Mouse (Mus musculus): ENCODE results near the gene Zfp771. TPM values are rescaled to one million over a fixed set of nuclear protein-coding genes. Genes with fewer than 3 reads are reported as not detected.
A peak's percentile ranks its signal among the peaks of the same experiment; 100 is the strongest.
"Not testable (repeated sequence)": the region's sequence is repeated elsewhere in the genome, so short reads cannot be mapped to it uniquely, and the experiment has no call there.

The Zfp771 gene
- polyA plus RNA-seq, 1 experiment = 85.4 TPM

DNA sequence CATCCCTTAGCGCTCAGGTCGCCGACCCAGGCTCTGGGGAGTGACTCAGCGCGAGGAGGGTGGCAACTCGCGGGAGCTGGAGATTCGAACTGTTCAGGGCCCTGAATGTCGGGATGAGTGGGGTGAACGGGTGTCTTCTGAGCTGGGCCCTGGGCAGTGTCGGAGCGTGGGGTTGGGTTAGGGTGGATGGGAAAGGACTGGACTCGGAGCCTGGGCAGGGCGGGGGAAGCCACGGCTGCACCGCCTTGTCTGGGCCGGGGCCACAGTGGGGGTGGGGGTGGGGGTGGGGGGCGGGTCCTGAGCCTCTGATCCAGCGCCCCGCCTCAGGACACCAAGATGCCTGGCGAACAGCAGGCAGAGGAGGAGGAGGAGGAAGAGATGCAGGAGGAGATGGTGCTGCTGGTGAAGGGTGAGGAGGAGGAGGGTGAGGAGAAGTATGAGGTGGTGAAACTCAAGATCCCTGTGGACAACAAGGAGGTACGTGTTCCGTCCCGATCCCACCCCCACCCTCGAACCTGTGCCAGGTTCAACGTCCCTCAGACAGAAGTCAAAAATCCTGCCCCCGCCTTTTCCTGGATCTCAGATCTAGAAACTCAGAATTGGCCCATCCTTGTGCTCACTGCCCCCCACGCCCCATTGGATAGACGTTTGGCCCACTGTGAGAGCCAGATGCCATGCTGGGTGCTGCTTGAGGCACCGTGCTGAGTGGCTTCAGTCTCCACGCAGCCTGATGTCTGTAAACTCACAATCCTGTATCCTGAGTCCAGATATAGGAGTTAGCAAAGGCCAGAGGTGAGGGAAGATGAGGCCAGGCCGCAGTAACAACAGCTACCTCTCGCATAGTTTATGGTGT is 810 bp downstream of the Zfp771 start:
- H3K27me3 ChIP-seq (replicated peaks) = no peaks in the 10 kb centered on the region
- TF ChIP-seq FLI1 (IDR thresholded peaks at IDR 0.05; ENCODE audit: low read length) (no peak), GATA1 (IDR thresholded peaks at IDR 0.05; ENCODE audit: borderline replicate concordance, low read length) (no peak)
- peak overlapping the region; percentile 96 for H3K4me3 ChIP-seq (replicated peaks)
- H3K4me1 ChIP-seq = peaks cover 55% of the 10 kb centered on the region
- peaks cover 45% of the 10 kb centered on the region for H3K36me3 ChIP-seq (replicated peaks; ENCODE audit: low read length)
- peaks cover 5% of the 10 kb centered on the region; the same call in 1 of the 2 replicates for H3K9me3 ChIP-seq

DNA sequence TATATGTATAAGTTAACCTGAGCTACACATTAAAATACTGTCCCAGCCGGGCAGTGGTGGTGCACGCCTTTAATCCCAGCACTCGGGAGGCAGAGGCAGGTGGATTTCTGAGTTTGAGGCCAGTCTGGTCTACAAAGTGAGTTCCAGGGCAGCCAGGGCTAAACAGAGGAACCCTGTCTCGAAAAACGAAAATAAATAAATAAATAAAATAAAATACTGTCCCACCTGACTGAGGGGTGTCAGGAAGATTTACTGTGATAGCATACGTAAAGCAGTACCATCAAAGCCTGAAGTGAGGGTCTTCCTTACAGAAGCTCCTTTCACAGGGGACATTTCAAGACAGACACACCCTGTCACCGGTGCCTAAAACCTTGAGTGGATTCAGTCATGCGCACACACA is 6.4 kb downstream of the Zfp771 start:
- H3K27me3 ChIP-seq (replicated peaks); H3K9me3 ChIP-seq; H3K4me3 ChIP-seq (replicated peaks): not testable (repeated sequence)
- H3K4me1 ChIP-seq = peaks cover 89% of the 10 kb centered on the region
- H3K36me3 ChIP-seq (replicated peaks; ENCODE audit: low read length) = peaks cover 53% of the 10 kb centered on the region

DNA sequence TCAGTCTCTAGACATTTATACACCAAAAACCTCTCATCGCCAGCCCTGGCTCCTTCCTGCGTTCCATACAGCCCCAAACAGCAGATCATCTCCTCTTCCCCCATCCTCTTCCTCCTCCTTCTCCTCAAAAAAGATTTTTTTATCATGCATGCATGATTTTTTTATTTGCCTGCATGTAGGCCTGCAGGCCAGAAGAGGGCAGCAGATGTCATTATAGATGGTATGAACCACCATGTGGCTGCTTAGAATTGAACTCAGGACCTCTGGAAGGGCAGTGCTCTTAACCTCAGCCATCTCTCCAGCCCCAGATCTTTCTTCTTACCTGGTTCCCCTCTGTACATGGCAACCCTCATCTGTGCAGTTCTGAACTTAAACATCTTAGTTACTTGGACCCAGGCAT is 8.3 kb downstream of the Zfp771 start:
- Histone ChIP-seq H3K9me3 (no peaks in the 10 kb centered on the region), H3K4me3 (replicated peaks) (no peak overlapping the region), H3K27me3 (replicated peaks) (no peaks in the 10 kb centered on the region), H3K4me1 (peaks cover 89% of the 10 kb centered on the region), H3K36me3 (replicated peaks; ENCODE audit: low read length) (peaks cover 49% of the 10 kb centered on the region)
- TF ChIP-seq GATA1 (IDR thresholded peaks at IDR 0.05; ENCODE audit: borderline replicate concordance, low read length) = no peak

DNA sequence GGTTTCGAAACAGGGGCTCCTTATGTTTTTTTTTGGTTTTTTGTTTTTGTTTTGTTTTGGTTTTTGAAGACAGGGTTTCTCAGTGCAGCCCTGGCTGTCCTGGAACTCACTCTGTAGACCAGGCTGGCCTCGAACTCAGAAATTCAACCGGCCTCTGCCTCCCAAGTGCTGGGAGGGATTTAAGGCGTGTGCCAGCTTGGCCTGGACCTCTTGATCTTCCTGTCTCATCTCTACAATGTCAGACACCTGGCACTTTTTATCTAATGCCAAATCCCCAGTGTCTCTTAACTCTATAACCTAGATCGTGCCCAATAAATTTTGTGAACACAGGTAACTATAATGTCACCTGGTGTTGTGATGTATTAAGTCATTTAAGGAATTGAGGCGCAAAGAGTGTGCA is 9.3 kb downstream of the Zfp771 start:
- peaks cover 40% of the 10 kb centered on the region for H3K36me3 ChIP-seq (replicated peaks; ENCODE audit: low read length)
- peak overlapping the region; percentile 96 for H3K4me3 ChIP-seq (replicated peaks)
- H3K9me3 ChIP-seq = no peaks in the 10 kb centered on the region
- H3K27me3 ChIP-seq (replicated peaks) = no peaks in the 10 kb centered on the region
- TF ChIP-seq GATA1 (IDR thresholded peaks at IDR 0.05; ENCODE audit: borderline replicate concordance, low read length) (no peak), FLI1 (IDR thresholded peaks at IDR 0.05; ENCODE audit: low read length) (no peak)
- H3K4me1 ChIP-seq = peaks cover 92% of the 10 kb centered on the region

DNA sequence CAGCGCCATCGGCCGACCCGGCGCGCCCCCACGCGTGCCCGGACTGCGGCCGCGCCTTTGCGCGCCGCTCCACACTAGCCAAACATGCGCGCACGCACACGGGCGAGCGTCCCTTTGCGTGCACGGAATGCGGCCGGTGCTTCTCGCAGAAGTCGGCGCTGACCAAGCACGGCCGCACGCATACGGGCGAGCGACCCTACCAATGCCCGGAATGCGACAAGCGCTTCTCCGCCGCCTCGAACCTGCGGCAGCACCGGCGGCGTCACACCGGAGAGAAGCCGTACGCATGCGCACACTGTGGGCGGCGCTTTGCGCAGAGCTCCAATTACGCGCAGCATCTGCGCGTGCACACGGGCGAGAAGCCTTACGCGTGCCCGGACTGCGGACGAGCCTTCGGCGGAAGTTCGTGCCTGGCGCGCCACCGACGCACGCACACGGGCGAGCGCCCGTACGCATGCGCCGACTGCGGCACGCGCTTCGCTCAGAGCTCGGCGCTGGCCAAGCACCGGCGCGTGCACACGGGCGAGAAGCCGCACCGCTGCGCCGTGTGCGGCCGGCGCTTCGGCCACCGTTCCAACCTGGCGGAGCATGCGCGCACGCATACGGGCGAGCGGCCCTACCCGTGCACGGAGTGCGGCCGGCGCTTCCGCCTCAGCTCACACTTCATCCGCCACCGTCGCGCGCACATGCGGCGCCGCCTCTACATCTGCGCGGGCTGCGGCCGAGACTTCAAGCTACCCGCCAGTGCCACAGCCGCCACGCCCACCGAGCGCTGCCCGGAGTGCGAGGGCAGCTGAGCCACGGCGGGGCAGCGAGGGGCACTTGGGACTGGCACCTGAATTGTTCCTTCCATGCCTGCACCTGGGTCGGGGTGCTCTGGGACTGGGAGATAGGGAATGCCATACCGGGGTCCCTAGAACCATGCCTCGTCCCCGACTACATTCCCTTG is 10.0 kb downstream of the Zfp771 start:
- Histone ChIP-seq H3K27me3 (replicated peaks) (no peaks in the 10 kb centered on the region), H3K4me3 (replicated peaks) (peak overlapping the region; percentile 96), H3K4me1 (peaks cover 97% of the 10 kb centered on the region), H3K9me3 (no peaks in the 10 kb centered on the region), H3K36me3 (replicated peaks; ENCODE audit: low read length) (peaks cover 39% of the 10 kb centered on the region)
- TF ChIP-seq FLI1 (IDR thresholded peaks at IDR 0.05; ENCODE audit: low read length) (no peak), GATA1 (IDR thresholded peaks at IDR 0.05; ENCODE audit: borderline replicate concordance, low read length) (no peak)

DNA sequence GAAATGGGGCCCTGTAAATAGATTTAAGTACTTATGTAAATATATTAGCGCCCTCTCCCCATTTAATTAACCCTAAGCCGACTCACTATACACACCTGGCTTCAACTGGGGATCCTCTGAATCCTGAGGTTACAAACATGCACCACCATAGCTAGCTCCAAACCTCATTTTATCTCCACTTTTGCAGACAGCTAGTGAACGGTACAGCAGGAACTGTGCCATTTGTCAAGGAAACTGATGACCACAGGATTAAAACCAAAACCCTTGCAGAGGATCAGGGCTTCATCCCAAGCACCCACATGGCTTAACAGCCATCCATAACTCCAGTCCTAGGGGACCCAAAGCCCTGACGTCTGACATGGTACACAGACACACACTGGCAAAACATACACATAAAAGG is 10.9 kb downstream of the Zfp771 start:
- peaks cover 97% of the 10 kb centered on the region for H3K4me1 ChIP-seq
- no peaks in the 10 kb centered on the region for H3K27me3 ChIP-seq (replicated peaks)
- H3K36me3 ChIP-seq (replicated peaks; ENCODE audit: low read length) = peaks cover 30% of the 10 kb centered on the region
- H3K4me3 ChIP-seq (replicated peaks) = peak overlapping the region; percentile 96
- no peak; the same call in 2 of the 3 replicates for TF ChIP-seq GATA1 (IDR thresholded peaks at IDR 0.05; ENCODE audit: borderline replicate concordance, low read length)
- 0 out of 2 replicates have a peak, but pooled peaks have one; percentile 21 for TF ChIP-seq FLI1 (IDR thresholded peaks at IDR 0.05; ENCODE audit: low read length)
- no peaks in the 10 kb centered on the region for H3K9me3 ChIP-seq

DNA sequence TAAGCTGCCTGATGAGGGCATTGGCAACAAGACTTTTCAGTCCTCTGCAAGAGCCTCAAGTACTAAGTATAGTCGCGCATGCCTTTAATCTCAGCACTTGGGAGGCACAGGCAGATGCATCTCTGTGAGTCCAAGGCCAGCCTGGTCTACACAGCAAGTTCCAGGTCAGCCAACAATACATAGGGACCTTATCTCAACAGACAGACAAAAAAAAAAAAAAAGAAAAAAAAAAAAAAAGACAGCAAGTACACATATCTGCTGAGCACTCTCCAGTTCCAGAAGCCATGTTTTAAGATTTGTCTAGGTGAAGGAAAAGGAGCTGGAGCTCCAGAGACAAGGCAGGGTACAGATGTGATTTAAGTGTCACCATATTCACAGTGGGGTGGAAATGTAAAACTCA is 11.9 kb downstream of the Zfp771 start:
- TF ChIP-seq GATA1 (IDR thresholded peaks at IDR 0.05; ENCODE audit: borderline replicate concordance, low read length) (no peak), FLI1 (IDR thresholded peaks at IDR 0.05; ENCODE audit: low read length) (no peak)
- Histone ChIP-seq H3K9me3 (no peaks in the 10 kb centered on the region), H3K4me3 (replicated peaks) (no peak overlapping the region), H3K4me1 (peaks cover 92% of the 10 kb centered on the region), H3K36me3 (replicated peaks; ENCODE audit: low read length) (peaks cover 23% of the 10 kb centered on the region), H3K27me3 (replicated peaks) (no peaks in the 10 kb centered on the region)

DNA sequence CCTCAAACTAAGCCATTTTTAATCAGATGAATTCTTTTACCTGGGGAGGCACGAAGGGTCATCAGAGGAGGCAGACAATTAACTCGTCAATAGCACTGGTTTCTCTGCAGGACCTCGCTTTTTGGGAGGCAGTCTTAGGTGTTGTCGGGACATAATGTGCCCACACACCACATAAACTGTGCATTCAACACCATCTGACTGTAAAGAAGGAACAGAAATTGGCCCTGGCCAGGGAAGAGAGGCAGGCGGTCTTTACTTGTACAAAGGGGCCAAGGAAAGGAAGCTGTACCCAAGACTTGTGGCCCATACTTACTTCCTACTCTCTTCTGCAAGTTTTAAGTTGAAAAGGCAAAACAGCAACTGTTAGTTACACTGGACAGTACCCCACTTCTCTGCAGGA is 12.4 kb downstream of the Zfp771 start:
- peaks cover 92% of the 10 kb centered on the region for H3K4me1 ChIP-seq
- no peak overlapping the region for H3K4me3 ChIP-seq (replicated peaks)
- no peaks in the 10 kb centered on the region for H3K9me3 ChIP-seq
- TF ChIP-seq GATA1 (IDR thresholded peaks at IDR 0.05; ENCODE audit: borderline replicate concordance, low read length) (no peak), FLI1 (IDR thresholded peaks at IDR 0.05; ENCODE audit: low read length) (no peak)
- H3K27me3 ChIP-seq (replicated peaks) = no peaks in the 10 kb centered on the region
- H3K36me3 ChIP-seq (replicated peaks; ENCODE audit: low read length) = peaks cover 21% of the 10 kb centered on the region

DNA sequence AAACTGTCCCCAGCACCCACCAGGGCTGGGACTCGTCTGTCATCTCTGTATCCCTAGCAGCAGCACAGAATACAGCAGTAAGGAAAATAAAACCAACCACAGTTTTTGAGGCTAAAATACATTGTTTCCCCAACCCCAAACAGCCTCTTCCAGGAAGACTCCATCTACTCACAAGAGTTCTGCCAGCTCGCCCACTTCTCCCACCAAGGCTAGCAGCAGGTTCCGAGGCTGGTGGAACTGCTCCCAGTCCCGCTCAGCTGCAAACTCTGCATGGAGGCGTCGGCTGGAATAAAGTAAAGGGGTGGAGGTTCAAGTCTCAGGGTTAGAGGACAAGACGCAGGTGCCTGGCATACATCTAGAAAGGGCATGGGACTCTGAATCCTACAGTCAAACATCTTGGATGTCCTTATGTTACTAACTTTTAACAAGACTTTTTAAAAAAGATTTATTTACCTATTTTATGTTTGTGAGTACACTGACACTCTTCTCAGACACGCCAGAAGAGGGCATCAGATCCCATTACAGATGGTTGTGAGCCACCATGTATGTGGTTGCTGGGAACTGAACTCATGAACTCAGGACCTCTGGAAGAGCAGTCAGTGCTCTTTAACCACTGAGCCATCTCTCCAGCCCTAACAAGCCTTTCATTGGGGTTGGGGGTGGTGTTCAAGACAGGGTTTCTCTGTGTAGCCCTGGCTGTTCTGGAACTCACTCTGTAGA is 15.3 kb downstream of the Zfp771 start:
- Histone ChIP-seq H3K9me3 (no peaks in the 10 kb centered on the region), H3K4me3 (replicated peaks) (peak overlapping the region; percentile 65), H3K36me3 (replicated peaks; ENCODE audit: low read length) (peaks cover 20% of the 10 kb centered on the region), H3K27me3 (replicated peaks) (no peaks in the 10 kb centered on the region), H3K4me1 (peaks cover 83% of the 10 kb centered on the region)
- TF ChIP-seq FLI1 (IDR thresholded peaks at IDR 0.05; ENCODE audit: low read length) (no peak), GATA1 (IDR thresholded peaks at IDR 0.05; ENCODE audit: borderline replicate concordance, low read length) (no peak)

All from megakaryocyte, embryonic 14.5 days (primary cell).